Mouse (Mus musculus): ENCODE results near the gene Ttf2. TPM values are rescaled to one million over a fixed set of nuclear protein-coding genes. Genes with fewer than 3 reads are reported as not detected.

The Ttf2 gene
- total RNA-seq, 2 experiments from 2014 or later: 3.6 to 3.8 TPM

DNA sequence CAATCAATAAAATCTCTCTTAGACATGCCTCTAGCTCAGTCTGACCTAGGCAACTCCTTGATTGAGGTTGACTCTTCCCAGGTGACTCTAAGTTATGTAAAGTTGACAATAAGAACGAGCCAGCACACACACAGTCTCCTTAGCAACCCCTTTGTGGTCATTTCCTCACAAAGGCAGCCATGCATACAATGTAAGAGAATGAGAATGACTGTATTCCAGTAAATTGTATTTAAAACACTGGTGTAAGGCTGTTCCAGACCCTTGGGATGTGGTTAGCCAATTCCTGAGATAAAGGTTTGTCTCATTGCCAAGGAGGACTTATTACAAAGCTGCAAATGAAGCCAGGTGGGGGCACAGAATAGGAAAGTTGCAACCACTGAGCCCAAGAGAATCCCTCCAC lies 20.8 kb upstream of the Ttf2 start:
- DNase-seq: no peak
- intact Hi-C loops (cut with DNase I): no loop called here

DNA sequence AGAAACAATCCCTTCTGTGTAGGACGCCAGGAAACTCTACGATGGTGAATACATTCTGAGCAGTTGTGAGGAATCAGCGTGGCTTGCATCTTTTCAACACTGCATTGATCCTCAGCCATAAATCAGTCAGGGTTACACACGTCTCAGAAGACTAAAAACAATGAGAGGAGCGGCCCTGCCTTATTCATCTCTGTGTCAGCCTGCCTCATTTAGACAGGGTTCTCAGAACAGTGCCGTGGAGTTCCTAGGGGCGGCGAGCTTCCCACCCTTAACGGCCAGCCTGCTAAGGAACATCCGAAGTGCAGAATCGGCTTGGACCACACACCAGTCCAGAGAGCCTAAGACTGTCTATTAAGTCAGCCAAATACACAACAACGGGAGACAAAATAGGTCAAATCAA lies 20.0 kb upstream of the Ttf2 start:
- no peak for DNase-seq
- intact Hi-C loops (cut with DNase I): no loop called here

DNA sequence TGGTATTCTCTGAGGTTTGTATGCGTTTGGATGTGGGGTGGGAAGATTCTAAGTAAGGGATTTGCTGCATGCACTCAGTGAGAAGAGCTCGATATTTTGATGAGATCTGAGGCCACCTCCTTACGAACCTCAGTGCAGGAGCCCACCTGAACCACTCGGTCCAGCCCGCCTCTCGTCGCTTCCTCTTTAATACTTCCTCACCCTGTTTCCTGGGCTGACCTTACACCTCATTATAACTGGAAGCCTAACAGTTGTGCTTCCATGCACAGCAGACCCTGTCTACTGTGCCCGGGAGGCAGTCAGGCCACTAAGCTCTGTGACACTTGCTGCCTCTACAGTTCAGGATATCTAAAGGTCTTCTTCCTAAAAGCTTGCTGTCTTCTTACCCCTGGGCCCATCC lies 9.8 kb upstream of the Ttf2 start:
- intact Hi-C loops (cut with DNase I): loop anchor here (5.0 kb wide), 1 partner anchor 483 kb away; no protein-coding TSS in a partner anchor
- no peak for DNase-seq

GRCm38 (mm10) chr3:100973906-100974305 lies 4.4 kb upstream of the Ttf2 start:
- intact Hi-C loops (cut with DNase I): loop anchor here (1.0 kb wide), 1 partner anchor 321 kb away; no protein-coding TSS in a partner anchor
- DNase-seq: no peak

DNA sequence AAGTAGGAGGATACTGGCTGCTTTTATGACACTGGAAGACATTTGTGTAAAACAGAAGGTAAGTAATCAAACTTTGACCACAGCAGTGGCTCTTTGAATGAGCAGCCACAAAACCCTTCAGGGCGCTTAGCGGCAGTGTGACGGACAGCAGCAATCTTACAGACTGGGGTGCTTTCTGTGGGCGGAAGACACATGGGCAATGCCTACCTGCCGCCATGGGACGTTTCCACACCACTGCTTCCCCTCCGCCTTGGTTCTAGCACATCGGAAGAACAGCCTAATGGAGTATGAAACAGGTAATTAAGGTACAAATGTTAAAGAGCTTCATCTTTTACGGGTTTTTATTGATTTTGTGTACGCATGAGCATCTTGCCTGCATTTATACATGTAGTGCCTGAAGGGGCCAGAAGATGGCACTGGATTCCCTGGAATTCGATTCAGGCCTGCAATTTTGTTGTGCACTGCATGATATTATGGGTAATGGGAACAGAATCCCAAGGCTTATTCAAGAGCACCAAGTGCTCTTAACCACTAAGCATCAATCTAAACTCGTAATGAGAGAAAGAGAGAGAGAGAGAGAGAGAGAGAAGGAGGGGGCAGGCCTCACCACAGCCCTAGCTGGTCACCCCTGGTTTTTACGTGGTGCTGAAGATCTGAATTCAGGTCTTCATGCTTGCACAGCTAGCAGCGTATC lies 5.5 kb downstream of the Ttf2 start:
- intact Hi-C loops (cut with DNase I): loop anchor here (5.0 kb wide), 1 partner anchor 498 kb away; no protein-coding TSS in a partner anchor

GRCm38 (mm10) chr3:100961501-100961900 lies 8.0 kb downstream of the Ttf2 start:
- intact Hi-C loops (cut with DNase I): loop anchor here (5.0 kb wide), 1 partner anchor 501 kb away; no protein-coding TSS in a partner anchor
- DNase-seq: no peak

More for the DNA sequence above, 5.5 kb downstream of the Ttf2 start:
- no peak for DNase-seq

DNA sequence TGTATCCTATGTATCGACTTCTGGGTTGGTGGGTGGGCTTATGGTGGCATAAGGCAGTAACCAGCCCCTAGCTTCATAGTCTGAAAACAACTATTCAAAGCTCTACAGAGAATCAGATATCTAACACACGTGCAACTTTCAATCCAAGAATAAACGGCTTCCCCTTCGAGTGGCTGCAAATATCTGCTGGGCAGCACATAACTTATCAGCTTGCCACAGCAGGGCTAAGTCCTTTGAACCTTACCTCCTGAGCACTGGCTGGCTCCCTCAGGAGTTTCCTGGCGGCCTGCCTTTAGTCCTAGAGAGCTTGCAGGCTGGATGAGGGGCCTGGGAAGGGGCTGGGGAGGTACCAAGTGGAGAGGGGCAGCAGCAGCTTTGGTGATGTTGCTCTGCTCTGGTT lies 8.5 kb downstream of the Ttf2 start:
- intact Hi-C loops (cut with DNase I): loop anchor here (5.0 kb wide), 1 partner anchor 501 kb away; no protein-coding TSS in a partner anchor

GRCm38 (mm10) chr3:100954616-100955015 lies 14.8 kb downstream of the Ttf2 start:
- intact Hi-C loops (cut with DNase I): no loop called here
- no peak for DNase-seq

More for the DNA sequence above, 8.5 kb downstream of the Ttf2 start:
- no peak for DNase-seq

- no peak for DNase-seq
- intact Hi-C loops (cut with DNase I): no loop called here
These were observed 17.9 kb downstream of the Ttf2 start for GRCm38 (mm10) chr3:100951531-100951930.

- DNase-seq: no peak
- intact Hi-C loops (cut with DNase I): no loop called here
These were observed 22.2 kb downstream of the Ttf2 start for GRCm38 (mm10) chr3:100947286-100947685.

- intact Hi-C loops (cut with DNase I): no loop called here
- no peak for DNase-seq
These were observed 28.9 kb downstream of the Ttf2 start for GRCm38 (mm10) chr3:100940496-100941037.

GRCm38 (mm10) chr3:100938211-100938610 lies 31.3 kb downstream of the Ttf2 start:
- DNase-seq: no peak
- intact Hi-C loops (cut with DNase I): no loop called here

GRCm38 (mm10) chr3:100936201-100936600 lies 33.3 kb downstream of the Ttf2 start:
- intact Hi-C loops (cut with DNase I): no loop called here
- no peak for DNase-seq

DNA sequence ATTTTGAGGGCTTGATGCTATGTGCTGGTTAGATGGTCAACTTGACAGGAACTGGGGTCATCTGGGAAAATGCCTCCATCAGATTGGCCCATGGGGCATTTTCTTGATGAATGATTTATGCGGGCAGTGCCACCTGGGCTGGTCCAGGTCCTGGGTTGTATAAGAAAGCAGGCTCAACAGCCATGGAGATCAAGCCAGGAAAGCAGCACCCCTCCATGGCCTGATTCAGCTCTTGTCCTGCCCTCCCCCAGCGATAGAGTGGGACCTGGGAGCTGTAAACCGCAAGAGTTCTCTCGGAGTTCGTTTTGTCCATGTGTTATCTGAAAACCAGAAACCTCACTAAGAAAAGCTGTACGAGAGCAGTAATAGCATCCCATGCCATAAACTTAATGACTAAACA lies 33.9 kb downstream of the Ttf2 start:
- no peak for DNase-seq

DNA sequence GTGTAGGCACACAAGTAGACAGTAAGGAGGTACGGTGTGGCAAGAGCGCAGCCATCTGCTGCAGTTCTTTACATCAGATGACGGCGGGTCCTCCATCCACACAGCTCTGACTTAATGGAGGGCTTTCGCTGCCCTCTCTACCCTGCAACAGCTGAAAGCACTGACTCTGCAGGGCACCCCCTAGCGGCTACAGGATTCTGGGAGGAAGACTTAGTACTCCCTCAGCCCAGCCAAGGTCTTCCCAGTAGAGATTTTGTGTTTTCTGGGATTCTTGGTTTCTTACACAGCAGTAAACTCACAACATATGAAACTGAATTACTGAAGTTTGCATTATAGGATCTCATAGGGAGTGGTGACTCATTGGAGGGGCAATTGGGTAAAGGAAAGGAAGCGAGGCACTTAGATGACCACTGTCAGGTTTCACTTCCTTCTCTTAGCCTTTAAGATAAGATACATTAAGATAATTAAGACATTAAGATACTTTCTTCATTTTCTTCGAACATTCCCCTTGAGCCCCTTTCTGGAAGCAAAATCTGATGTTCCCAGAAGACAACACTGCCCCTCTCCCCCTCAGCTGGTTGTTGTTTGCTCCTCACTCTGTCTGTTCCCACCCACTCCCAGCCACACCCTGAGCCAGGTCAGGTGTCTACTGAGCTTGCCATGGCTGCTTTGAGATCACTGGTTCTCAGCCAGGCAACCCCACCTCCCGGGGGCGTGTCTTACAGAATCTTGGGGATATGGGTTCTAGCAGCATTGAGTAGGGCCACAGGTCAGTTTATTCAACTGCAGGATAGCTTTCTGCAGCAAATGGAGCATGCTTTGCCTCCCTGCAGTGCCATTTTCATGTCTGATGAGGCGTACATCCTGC lies 37.2 kb downstream of the Ttf2 start:
- intact Hi-C loops (cut with DNase I): no loop called here
- DNase-seq: no peak

More for the DNA sequence above, 33.9 kb downstream of the Ttf2 start:
- intact Hi-C loops (cut with DNase I): no loop called here

- intact Hi-C loops (cut with DNase I): no loop called here
- no peak for DNase-seq
These were observed 38.0 kb downstream of the Ttf2 start for GRCm38 (mm10) chr3:100931332-100932076.

DNA sequence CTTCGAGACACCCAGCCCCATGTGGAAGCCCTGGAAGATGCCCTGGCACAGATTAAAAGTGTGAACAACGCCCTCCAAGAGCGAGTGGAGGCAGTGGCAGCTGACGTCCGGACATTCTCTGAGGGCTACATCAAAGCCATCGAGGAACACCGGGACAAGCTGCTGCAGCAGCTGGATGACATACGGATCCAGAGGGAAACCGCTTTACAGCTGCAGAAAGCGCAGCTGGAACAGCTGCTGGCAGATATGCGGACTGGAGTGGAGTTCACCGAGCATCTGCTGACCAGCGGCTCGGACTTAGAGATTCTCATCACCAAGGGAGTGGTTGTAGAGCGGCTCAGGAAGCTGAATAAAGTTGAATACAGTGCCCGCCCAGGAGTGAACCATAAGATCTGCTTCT lies 44.3 kb downstream of the Ttf2 start:
- intact Hi-C loops (cut with DNase I): loop anchor here (10.0 kb wide), 1 partner anchor 440 kb away; the partner anchor contains the start of gene Tent5c
- no peak for DNase-seq

DNA sequence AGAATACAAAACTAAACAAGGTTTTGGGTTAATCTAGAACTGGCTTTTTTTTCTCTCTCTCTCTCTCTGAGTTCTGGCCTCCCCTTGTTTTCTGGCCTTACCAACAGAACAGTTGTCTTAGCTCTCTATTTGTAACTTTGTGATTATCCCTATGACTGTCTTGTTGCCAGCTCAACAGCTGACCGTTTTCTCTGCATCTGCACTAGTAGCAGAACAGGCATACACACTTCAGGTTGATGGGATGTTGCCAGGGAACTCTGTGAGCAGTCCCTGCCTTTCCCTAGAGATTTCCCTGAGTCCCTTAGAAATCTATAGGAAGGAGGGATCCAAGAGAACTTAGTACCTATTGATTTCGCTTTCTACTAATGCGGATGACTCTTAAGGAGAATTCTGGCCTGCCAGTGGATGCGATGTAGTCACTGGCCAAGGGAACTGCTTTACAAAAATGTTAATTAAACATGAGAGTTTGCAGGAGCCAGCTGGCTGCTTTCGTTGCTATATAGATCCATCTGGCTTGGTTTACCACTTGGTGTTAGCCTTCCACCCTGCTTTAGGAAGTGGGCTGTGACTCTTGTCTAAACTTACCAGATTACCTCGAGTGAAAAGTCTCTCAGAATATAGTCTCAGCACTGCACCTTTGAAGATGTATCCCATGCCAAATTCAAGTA lies 45.3 kb downstream of the Ttf2 start:
- DNase-seq: no peak
- intact Hi-C loops (cut with DNase I): loop anchor here (10.0 kb wide), 1 partner anchor 439 kb away; the partner anchor contains the start of gene Tent5c

GRCm38 (mm10) chr3:100922506-100923375 lies 46.7 kb downstream of the Ttf2 start:
- intact Hi-C loops (cut with DNase I): loop anchor here (10.0 kb wide), 1 partner anchor 438 kb away; the partner anchor contains the start of gene Tent5c
- DNase-seq: no peak
